Mouse (Mus musculus) thymus, postnatal 4 days (tissue): ENCODE data around the gene Hfe.

Experiments
- DNase-seq: peaks from one replicate; pipeline ENCODE4 v3.0.0; 2021

Hfe gene

DNA sequence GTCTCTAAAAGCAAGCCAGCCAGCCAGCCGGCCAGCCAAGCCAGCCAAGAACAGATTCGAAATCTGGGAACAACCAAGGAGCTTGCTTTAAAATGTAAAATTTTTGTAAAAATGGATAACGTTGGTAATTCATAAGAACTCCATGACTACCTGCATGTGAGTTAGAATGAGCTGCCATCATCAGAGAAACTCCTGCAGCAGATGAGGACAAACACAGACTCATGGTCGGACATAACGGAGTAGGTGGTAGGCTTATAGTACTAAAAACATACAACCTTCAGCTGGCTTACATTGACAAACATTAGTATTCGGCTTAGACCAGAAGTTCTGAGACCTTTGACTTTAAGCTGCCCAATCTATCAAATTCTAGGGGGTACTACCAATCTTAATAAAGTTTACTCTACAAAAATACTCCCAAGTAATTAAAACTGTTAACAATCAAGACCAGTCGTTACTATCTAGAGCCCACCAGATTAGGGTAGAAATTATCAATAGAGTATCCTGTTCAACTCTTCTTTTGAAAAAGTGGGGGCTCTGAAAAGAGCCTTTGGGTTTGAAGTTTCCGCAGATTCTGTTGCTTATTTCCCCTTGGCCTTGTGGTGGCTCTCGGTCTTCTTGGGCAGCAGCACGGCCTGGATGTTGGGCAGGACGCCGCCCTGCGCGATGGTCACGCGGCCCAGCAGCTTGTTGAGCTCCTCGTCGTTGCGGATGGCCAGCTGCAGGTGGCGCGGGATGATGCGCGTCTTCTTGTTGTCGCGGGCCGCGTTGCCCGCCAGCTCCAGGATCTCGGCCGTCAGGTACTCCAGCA, 27.5 kb downstream of the Hfe start:
- peak; percentile 14 for DNase-seq

DNA sequence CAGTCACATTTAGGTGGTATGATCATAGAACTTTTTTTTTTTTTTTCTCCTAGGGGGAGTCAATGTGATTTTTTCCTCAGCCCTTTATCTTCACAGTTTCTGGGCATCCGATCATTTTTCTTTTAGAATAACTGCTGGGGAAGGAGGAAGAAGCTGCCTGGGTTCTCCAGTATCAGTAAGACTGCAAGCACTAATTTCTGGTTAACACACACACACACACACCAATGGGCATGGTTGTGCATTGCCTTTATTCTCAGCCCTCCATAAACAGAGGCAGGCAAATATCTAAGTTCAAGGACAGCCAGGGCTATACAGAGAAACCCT, 28.1 kb downstream of the Hfe start:
- DNase-seq = no peak

- DNase-seq = no peak
These were observed 28.6 kb downstream of the Hfe start for GRCm38 (mm10) chr13:23681990-23682582.

- no peak for DNase-seq
These were observed 48.1 kb downstream of the Hfe start for GRCm38 (mm10) chr13:23662536-23662935.

GRCm38 (mm10) chr13:23659636-23660366, 50.9 kb downstream of the Hfe start:
- DNase-seq = no peak
